Mouse (Mus musculus) v-Abl transformed pro-B cells (cell line): ENCODE measurements around the gene Olfr373.
"Not testable (repeated sequence)": the region's sequence is repeated elsewhere in the genome, so short reads cannot be mapped to it uniquely, and the experiment has no call there.

Experiments used
- in situ Hi-C, 2 experiments: fragments of 400-800 bp; cut with MboI; formaldehyde crosslinking; loops; one replicate each; pipeline ENCODE4 v1.15.1; 2025; ENCODE audit not compliant: unreplicated experiment in 2 of 2

Gene Olfr373

GRCm38 (mm10) chr8:72082877-72083276, at the start of gene Olfr373:
TSS of gene Olfr373 (plus strand) at chr8:72083177.
- in situ Hi-C loops = loop anchor here in 1 of 2 experiments (25.0 kb wide), 1 partner anchor 946 kb away; no protein-coding TSS in a partner anchor

GRCm38 (mm10) chr8:72040918-72041317, 42.1 kb upstream of the Olfr373 start, which contains the start of gene Olfr372:
TSS of gene Olfr372 (plus strand) at chr8:72041218.
- in situ Hi-C loops = loop anchor here (10.0 kb wide), 1 partner anchor 94 kb away; the partner anchor contains the start of gene Tpm4 (in 2 of the 2)

DNA sequence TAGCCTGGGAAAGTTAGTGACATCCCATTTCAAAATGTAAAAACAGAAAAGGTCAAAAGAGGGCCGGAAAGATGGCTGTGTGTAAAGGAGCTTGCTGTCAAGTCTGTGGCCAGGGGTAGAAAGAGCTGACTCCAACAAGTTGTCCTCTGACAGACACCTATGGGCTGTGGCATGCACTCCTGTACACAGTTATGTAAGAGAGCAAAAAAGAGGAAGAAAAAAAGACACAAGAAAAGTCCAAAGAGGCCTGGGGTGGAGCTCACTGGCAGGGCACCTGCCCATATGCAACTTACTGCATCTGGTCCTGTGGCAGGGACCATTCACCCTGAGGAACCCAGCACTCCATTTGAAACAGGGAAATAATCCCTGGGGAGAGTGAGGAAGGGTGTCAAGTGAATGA, 40.5 kb upstream of the Olfr373 start:
- in situ Hi-C loops = loop anchor here (10.0 kb wide), 1 partner anchor 92 kb away; the partner anchor contains the start of gene Tpm4 (in 2 of the 2)

DNA sequence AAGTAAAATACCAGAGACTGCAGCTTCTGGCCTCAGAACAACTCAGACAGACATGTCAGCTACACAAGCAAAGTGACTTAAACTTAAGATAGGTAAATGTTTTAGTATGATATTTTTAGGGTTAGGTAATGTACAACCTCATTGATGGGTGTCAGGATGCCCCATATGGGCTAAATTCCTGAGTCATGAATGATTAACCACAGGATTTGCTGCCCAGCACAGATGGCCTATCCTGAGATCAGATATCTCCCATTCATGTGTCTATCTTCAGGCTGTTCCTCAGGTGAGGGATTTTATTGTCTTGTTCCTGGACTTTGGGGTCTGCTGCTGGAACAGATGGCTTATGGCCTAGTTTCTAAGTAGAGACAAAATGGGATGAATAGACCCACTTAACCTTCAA, 28.3 kb upstream of the Olfr373 start:
- in situ Hi-C loops = not testable (repeated sequence)

- in situ Hi-C loops = not testable (repeated sequence)
These were observed 25.3 kb upstream of the Olfr373 start for GRCm38 (mm10) chr8:72057643-72058042.

DNA sequence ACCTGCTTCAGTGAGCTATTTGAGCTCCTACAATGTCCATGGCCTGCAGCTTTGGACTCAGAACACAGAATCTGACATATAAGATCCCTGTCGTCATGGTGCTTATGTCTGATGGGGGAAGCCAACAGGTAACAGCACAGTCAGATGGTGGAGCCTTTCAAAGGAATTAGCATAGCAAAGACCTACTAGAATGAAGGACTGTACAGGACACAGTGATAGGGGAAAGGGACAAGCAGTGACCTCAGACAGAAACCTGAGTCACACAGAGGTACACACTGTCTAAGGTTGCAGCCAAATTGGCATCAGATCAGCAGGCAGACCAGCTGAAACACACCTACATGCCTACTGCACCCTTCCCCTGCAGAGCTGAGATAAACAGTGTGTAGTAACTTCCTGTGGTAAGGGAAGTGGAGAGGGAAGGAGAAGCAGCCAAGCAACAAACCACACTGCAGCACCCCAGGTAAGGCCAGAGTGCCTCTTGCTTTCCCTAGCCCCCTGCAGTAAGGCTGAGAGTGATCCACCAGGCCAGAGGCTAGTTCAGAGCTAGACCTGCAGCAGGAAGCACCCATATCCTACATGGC, 16.1 kb upstream of the Olfr373 start:
- in situ Hi-C loops = loop anchor here in 1 of 2 experiments (5.0 kb wide), 1 partner anchor 50 kb away; no protein-coding TSS in a partner anchor

DNA sequence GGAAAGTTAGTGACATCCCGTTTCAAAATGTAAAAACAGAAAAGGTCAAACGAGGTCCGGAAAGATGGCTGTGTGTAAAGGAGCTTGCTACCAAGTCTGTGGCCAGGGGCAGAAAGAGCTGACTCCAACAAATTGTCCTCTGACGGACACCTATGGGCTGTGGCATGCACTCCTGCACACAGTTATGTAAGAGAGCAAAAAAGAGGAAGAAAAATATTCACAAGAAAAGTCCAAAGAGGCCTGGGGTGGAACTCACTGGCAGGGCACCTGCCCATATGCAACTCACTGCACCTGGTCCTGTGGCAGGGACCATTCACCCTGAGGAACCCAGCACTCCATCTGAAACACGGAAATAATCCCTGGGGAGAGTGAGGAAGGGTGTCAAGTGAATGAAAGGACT, 1.8 kb downstream of the Olfr373 start:
- in situ Hi-C loops = loop anchor here in 1 of 2 experiments (25.0 kb wide), 1 partner anchor 947 kb away; no protein-coding TSS in a partner anchor

GRCm38 (mm10) chr8:72087611-72088010, 4.6 kb downstream of the Olfr373 start:
- in situ Hi-C loops = loop anchor here in 1 of 2 experiments (25.0 kb wide), 1 partner anchor 950 kb away; no protein-coding TSS in a partner anchor

DNA sequence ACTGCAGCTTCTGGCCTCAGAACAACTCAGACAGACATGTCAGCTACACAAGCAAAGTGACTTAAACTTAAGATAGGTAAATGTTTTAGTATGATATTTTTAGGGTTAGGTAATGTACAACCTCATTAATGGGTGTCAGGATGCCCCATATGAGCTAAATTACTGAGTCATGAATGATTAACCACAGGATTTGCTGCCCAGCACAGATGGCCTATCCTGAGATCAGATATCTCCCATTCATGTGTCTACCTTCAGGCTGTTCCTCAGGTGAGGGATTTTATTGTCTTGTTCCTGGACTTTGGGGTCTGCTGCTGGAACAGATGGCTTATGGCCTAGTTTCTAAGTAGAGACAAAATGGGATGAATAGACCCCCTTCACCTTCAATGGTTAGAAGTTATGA, 13.7 kb downstream of the Olfr373 start:
- in situ Hi-C loops = loop anchor here in 1 of 2 experiments (25.0 kb wide), 1 partner anchor 959 kb away; no protein-coding TSS in a partner anchor

DNA sequence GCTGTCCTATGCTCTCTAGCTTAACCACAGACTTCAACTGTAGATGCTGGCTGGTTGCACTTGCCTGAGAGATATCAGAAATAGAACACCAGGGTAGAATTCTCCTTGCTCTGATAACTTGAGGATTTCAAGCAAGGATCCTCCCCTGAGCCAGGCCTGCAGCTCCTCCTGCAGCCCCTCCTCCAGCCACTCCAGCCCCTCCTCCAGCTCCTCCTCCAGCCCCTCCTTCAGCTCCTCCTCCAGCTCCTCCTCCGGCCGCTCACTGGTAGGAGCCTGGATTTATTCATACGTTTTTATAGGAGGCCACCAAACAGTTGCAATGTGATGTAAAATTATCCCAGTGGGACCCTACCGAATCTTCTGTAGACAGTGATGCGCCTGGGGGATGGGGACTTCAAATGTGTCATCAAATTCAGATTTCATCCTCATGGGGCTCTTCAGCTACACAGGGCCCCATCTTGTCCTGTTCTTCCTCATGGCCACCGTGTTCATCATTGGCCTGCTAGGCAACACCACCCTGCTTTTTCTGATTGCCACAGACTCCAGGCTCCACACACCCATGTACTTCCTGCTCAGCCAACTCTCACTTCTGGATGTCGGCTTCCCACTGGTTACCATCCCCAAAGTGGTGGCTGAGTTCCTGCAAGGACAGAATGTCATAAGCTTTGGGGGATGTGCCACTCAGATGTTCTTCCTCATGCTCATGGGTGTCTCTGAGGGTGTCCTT, 16.6 kb downstream of the Olfr373 start:
- in situ Hi-C loops = loop anchor here (10.0 to 25.0 kb wide), 3 partner anchors 155 to 965 kb away; no protein-coding TSS in a partner anchor

GRCm38 (mm10) chr8:72105165-72105564, 22.2 kb downstream of the Olfr373 start:
- in situ Hi-C loops = loop anchor here (10.0 kb wide), 2 partner anchors 160 to 970 kb away; no protein-coding TSS in a partner anchor

GRCm38 (mm10) chr8:72106740-72107139, 23.8 kb downstream of the Olfr373 start, which contains the start of gene Olfr374:
TSS of gene Olfr374 (plus strand) at chr8:72107040.
- in situ Hi-C loops = loop anchor here (10.0 kb wide), 2 partner anchors 162 to 972 kb away; no protein-coding TSS in a partner anchor

- in situ Hi-C loops = no loop called here
These were observed 27.9 kb downstream of the Olfr373 start for GRCm38 (mm10) chr8:72110876-72111275.

GRCm38 (mm10) chr8:72112486-72112885, 29.5 kb downstream of the Olfr373 start:
- in situ Hi-C loops = no loop called here

DNA sequence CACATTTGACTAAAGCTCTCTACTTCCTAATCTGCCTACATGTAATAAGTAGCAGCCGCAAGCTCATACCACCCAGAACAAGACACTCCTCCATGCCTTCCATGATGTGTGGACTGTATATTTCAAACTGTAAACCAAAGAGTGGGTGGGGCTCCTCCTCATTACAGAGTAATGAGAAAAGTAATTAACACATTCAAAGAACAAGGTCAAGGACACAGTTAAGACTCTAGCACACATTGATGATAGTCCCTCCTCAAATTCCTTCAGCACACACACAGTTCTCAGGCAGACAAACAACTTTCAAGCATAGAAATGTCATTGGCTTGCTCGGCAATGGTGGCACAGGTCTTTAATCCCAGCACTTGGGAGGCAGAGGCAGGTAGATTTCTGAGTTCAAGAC, 32.2 kb downstream of the Olfr373 start:
- in situ Hi-C loops = no loop called here

GRCm38 (mm10) chr8:72118616-72119015, 35.6 kb downstream of the Olfr373 start:
- in situ Hi-C loops = no loop called here

GRCm38 (mm10) chr8:72121486-72121885, 38.5 kb downstream of the Olfr373 start:
- in situ Hi-C loops = not testable (repeated sequence)

DNA sequence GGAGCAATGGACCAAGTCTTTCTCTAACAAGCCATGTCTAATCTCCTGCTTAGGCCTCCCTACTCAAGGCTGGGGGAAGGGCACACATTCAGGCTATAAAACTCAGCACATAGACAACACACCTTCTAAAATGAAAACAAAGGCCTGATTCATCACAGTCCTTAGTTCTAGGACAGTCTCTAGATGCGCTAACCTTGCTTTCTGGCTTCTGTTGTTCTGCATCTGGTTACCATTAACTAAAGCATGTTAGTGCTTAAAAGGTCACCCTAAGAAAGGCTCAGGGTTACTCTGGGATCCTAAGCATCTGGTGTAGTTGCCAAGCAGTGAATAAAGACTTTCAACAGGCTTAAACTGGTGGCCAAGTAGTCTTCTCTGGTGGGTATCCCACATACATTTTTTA, 39.0 kb downstream of the Olfr373 start:
- in situ Hi-C loops = no loop called here

DNA sequence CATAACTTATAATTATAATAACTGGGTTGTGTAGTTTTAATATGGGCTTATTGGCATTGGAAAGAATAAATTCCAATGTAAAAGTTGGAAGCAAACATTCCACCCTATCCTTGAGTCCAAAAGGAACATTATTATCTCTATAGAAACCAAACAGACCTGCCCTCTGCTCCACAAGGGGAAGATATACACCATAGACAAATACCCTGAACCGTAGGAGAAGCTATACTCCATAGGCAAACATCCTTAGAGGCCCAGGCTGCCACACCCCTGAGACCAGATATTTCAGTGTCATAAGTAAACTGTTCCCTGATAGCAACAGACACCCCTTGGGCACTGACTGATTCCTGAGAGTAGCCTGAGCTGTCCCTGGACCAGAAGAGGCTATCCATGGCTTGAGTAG, 44.9 kb downstream of the Olfr373 start:
- in situ Hi-C loops = no loop called here

GRCm38 (mm10) chr8:72131251-72131650, 48.3 kb downstream of the Olfr373 start:
- in situ Hi-C loops = loop anchor here (10.0 kb wide), 1 partner anchor 86 kb away; the partner anchor contains the start of gene Olfr372 (in 2 of the 2)

GRCm38 (mm10) chr8:72131901-72132300, 48.9 kb downstream of the Olfr373 start:
- in situ Hi-C loops = loop anchor here (10.0 kb wide), 1 partner anchor 87 kb away; the partner anchor contains the start of gene Olfr372 (in 2 of the 2)
